Mouse (Mus musculus) midbrain, embryonic 16.5 days (tissue): ENCODE measurements around the gene Parp11. TPM values are rescaled to one million over a fixed set of nuclear protein-coding genes. Genes with fewer than 3 reads are reported as not detected.

Experiments used
- ATAC-seq: fragments of 200-750 bp; cut with Nextera tagmentation; 2 replicates; pipeline ENCODE4 v1.8.0; 2017; ENCODE audit warnings: moderate TSS enrichment
- H3K27ac ChIP-seq: fragments of 300-500 bp; sonication (generic); 2 replicates; pipeline ENCODE4 v1.5.1; 2014; ENCODE audit warnings: mild to moderate bottlenecking, low read length, mixed read lengths
- H3K27me3 ChIP-seq: fragments of 300-500 bp; sonication (generic); 2 replicates; pipeline ENCODE4 v1.6.1; 2014; ENCODE audit warnings: low read depth, low read length, mixed read lengths; ENCODE audit not compliant: control insufficient read depth, insufficient read depth
- H3K36me3 ChIP-seq: fragments of 300-500 bp; sonication (generic); 2 replicates; pipeline ENCODE4 v1.6.1; 2014; ENCODE audit warnings: mild to moderate bottlenecking, low read length, moderate library complexity, mixed read lengths; ENCODE audit not compliant: control insufficient read depth, insufficient read depth
- H3K4me1 ChIP-seq: fragments of 300-500 bp; sonication (generic); 2 replicates; pipeline ENCODE4 v1.6.1; 2014; ENCODE audit warnings: mild to moderate bottlenecking, low read length, mixed read lengths; ENCODE audit not compliant: control insufficient read depth, insufficient read depth
- H3K4me2 ChIP-seq: fragments of 300-500 bp; sonication (generic); 2 replicates; pipeline ENCODE4 v1.6.1; 2014; ENCODE audit warnings: mild to moderate bottlenecking, low read length, mixed read lengths
- H3K4me3 ChIP-seq: fragments of 300-500 bp; sonication (generic); 2 replicates; pipeline ENCODE4 v1.5.1; 2014; ENCODE audit warnings: low read depth, mild to moderate bottlenecking, low read length, moderate library complexity, mixed read lengths
- H3K9ac ChIP-seq: fragments of 300-500 bp; sonication (generic); 2 replicates; pipeline ENCODE4 v1.6.1; 2014; ENCODE audit warnings: low read depth, low read length, mixed read lengths
- H3K9me3 ChIP-seq: fragments of 300-500 bp; sonication (generic); replicated peaks from 2 replicates; pipeline ENCODE4 v1.6.1; 2014; ENCODE audit warnings: mild to moderate bottlenecking, low read length, mixed read lengths; ENCODE audit not compliant: control insufficient read depth, poor library complexity, severe bottlenecking
- WGBS: fragments of 180-500 bp; shearing (Covaris S2); extraction: QIAGEN DNeasy Blood & Tissue Kit; methylation state at CpG from one replicate; pipeline ENCODE4 v1.1.7; 2014; 5-methylcytosine and 5-hydroxymethylcytosine counted together
- polyA plus RNA-seq: library from polyadenylated mRNA; unstranded; fragments of >200 nt; fragmentation: Nextera tagmentation; extraction: Ambion mirVana; gene quantifications from 2 replicates; pipeline ENCODE4 v1.2.1, GENCODE M21; 2015

Gene Parp11
- polyA plus RNA-seq = 90.5 and 100 TPM in 2 replicates

DNA sequence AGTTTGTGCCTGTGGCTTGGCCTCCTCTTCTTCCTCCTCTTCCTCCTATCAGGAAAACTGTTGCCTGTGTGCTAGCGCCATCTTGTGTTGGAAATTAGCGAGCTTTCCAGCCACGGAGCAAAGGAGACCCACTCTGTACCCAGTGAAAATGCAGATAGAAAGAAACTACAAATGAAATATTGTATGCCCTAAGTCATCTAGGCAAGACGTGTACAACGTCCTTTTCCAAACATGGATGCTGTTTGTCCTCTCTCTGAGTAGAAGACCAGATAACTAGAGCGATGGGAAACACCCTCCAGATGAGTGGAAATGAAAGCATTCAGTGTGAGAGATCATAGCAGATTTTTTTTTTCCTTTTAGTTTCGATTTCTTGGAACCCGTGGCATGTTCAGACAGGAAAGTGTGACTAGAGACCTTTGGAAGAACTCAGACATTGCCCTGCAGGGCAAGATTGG lies at the start of gene Parp11:
Parp11 (plus strand) TSS at position 405 of the 455 bp plus-strand sequence.
- Histone ChIP-seq H3K9me3 (no peaks in the 10 kb centered on the region), H3K4me2 (no peak within 1 kb of the TSS), H3K27ac (no peak within 1 kb of the TSS), H3K27me3 (no peaks in the 10 kb centered on the region; the same call in 1 of the 2 replicates), H3K4me1 (peaks cover 14% of the 10 kb centered on the region), H3K4me3 (no peak within 1 kb of the TSS), H3K36me3 (no peaks in the 10 kb centered on the region), H3K9ac (no peak within 1 kb of the TSS)
- ATAC-seq = no peak; the same call in 1 of the 2 replicates
- WGBS = 17% methylated on average over 8 of the region's 8 CpGs

- Histone ChIP-seq H3K4me1 (peaks cover 10% of the 10 kb centered on the region), H3K4me2 (no peak overlapping the region), H3K4me3 (no peak overlapping the region), H3K27ac (no peak overlapping the region), H3K9me3 (no peaks in the 10 kb centered on the region), H3K27me3 (no peaks in the 10 kb centered on the region), H3K9ac (no peak overlapping the region), H3K36me3 (no peaks in the 10 kb centered on the region)
- ATAC-seq = no peak
- whole genome bisulfite sequencing = 56% methylated on average over 2 of the region's 2 CpGs
These were observed 48.6 kb upstream of the Parp11 start for GRCm38 (mm10) chr6:127398073-127398472.

DNA sequence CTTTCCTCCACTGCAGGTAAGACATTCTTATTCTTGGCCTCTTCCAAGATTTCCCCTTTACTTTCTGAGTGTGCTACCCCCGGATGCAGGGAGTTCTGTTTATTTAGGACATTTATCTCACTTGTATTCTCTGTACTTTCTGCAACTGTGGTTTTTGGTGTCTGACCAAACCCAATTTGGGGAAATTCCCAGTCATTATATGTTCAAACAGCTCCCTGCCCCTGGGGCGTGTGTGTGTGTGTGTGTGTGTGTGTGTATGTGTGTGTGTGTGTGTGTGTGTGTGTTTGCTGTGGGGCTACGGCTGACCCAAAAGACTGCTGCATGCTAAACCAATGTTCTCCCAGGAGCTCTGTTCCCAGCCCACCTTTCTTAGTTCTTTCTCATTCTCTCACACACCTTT lies 45.2 kb upstream of the Parp11 start:
- WGBS = 65% methylated on average over 3 of the region's 3 CpGs
- ATAC-seq = no peak
- H3K27ac ChIP-seq = no peak overlapping the region
- no peak overlapping the region for H3K4me3 ChIP-seq
- H3K36me3 ChIP-seq = no peaks in the 10 kb centered on the region
- H3K27me3 ChIP-seq = no peaks in the 10 kb centered on the region
- no peak overlapping the region for H3K9ac ChIP-seq
- H3K4me1 ChIP-seq = peaks cover 9% of the 10 kb centered on the region; the same call in 1 of the 2 replicates
- H3K4me2 ChIP-seq = no peak overlapping the region
- no peaks in the 10 kb centered on the region for H3K9me3 ChIP-seq

- H3K9me3 ChIP-seq = no peaks in the 10 kb centered on the region
- H3K4me2 ChIP-seq = no peak overlapping the region
- peak; percentile 89 for ATAC-seq
- no peak overlapping the region for H3K27ac ChIP-seq
- WGBS = 26% methylated on average over 12 of the region's 13 CpGs
- no peak overlapping the region for H3K4me3 ChIP-seq
- peaks cover 12% of the 10 kb centered on the region for H3K4me1 ChIP-seq
- H3K27me3 ChIP-seq = no peaks in the 10 kb centered on the region
- no peaks in the 10 kb centered on the region for H3K36me3 ChIP-seq
- no peak overlapping the region for H3K9ac ChIP-seq
These were observed 42.4 kb upstream of the Parp11 start for GRCm38 (mm10) chr6:127404070-127404810.

GRCm38 (mm10) chr6:127405682-127406081 lies 41.0 kb upstream of the Parp11 start:
- H3K4me2 ChIP-seq = no peak overlapping the region
- 13% methylated on average over 7 of the region's 7 CpGs for WGBS
- H3K36me3 ChIP-seq = no peaks in the 10 kb centered on the region
- no peak overlapping the region; the same call in 1 of the 2 replicates for H3K27ac ChIP-seq
- H3K27me3 ChIP-seq = no peaks in the 10 kb centered on the region
- ATAC-seq = peak; percentile 64; the same call in 1 of the 2 replicates
- H3K4me3 ChIP-seq = no peak overlapping the region
- peaks cover 12% of the 10 kb centered on the region for H3K4me1 ChIP-seq
- H3K9ac ChIP-seq = no peak overlapping the region
- no peaks in the 10 kb centered on the region for H3K9me3 ChIP-seq

GRCm38 (mm10) chr6:127407742-127408141 lies 38.9 kb upstream of the Parp11 start:
- no peak overlapping the region for H3K9ac ChIP-seq
- 18% methylated on average over 4 of the region's 4 CpGs for WGBS
- 0 out of 2 replicates have a peak overlapping the region, but pooled peaks have one; percentile 9 for H3K27ac ChIP-seq
- H3K9me3 ChIP-seq = no peaks in the 10 kb centered on the region
- H3K4me1 ChIP-seq = peaks cover 12% of the 10 kb centered on the region
- no peak overlapping the region for H3K4me3 ChIP-seq
- no peak overlapping the region for H3K4me2 ChIP-seq
- no peaks in the 10 kb centered on the region for H3K27me3 ChIP-seq
- H3K36me3 ChIP-seq = no peaks in the 10 kb centered on the region
- ATAC-seq = no peak

DNA sequence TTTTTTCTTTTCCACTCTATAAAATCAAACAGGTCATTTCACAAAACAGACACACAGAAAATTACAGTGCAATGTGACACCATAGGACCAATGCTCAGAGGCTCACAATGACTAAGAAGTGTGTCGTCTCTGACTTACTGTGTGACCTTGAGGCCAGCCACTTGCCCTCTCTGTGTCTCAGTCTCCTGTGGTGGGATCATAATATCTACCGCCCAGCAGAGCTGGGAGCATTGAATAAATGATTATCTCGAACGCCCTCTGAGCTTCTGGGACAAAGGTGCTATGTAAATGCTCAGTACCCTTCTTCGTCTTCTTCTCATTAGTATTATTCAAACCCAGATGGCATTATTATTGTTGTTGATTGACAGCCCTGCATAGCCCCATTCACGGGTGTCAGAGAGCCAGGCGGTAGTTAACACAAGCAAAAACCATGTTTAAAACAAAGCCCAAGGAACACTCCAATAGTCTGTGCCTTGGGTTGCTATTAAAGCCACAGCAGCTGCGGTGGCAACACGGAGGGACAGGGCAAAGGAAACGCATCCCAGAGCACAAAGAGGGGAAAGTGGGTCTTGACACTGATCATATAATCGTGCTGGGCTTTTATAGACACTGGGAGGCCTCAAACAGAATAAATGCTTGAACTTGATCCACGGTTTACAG lies 29.0 kb upstream of the Parp11 start:
- H3K4me1 ChIP-seq = no peaks in the 10 kb centered on the region
- no peak overlapping the region for H3K9ac ChIP-seq
- WGBS = 15% methylated on average over 12 of the region's 12 CpGs
- ATAC-seq = peak; percentile 42; the same call in 1 of the 2 replicates
- no peak overlapping the region for H3K4me2 ChIP-seq
- H3K9me3 ChIP-seq = no peaks in the 10 kb centered on the region
- H3K36me3 ChIP-seq = no peaks in the 10 kb centered on the region
- no peak overlapping the region; the same call in 1 of the 2 replicates for H3K27ac ChIP-seq
- H3K4me3 ChIP-seq = no peak overlapping the region
- H3K27me3 ChIP-seq = no peaks in the 10 kb centered on the region

- 63% methylated on average over 2 of the region's 2 CpGs for WGBS
- Histone ChIP-seq H3K4me3 (no peak overlapping the region), H3K4me2 (no peak overlapping the region), H3K27me3 (no peaks in the 10 kb centered on the region), H3K9me3 (no peaks in the 10 kb centered on the region), H3K36me3 (no peaks in the 10 kb centered on the region), H3K9ac (no peak overlapping the region), H3K4me1 (no peaks in the 10 kb centered on the region), H3K27ac (peak overlapping the region; percentile 15; the same call in 1 of the 2 replicates)
- ATAC-seq = no peak
These were observed 28.3 kb upstream of the Parp11 start for GRCm38 (mm10) chr6:127418322-127418721.

- H3K27me3 ChIP-seq = no peaks in the 10 kb centered on the region
- WGBS = 75% methylated on average over 2 of the region's 2 CpGs
- H3K36me3 ChIP-seq = no peaks in the 10 kb centered on the region
- H3K4me3 ChIP-seq = no peak overlapping the region
- H3K4me1 ChIP-seq = no peaks in the 10 kb centered on the region
- H3K4me2 ChIP-seq = no peak overlapping the region
- no peak for ATAC-seq
- no peak overlapping the region for H3K9ac ChIP-seq
- no peak overlapping the region for H3K27ac ChIP-seq
- no peaks in the 10 kb centered on the region for H3K9me3 ChIP-seq
These were observed 26.5 kb upstream of the Parp11 start for GRCm38 (mm10) chr6:127420115-127420514.
